Mouse (Mus musculus) kidney, adult 2 months (tissue): ENCODE results near the gene C1qtnf5. TPM values are rescaled to one million over a fixed set of nuclear protein-coding genes. Genes with fewer than 3 reads are reported as not detected.

ENCODE experiments used
- DNase-seq: peaks from one replicate; pipeline ENCODE4 v3.0.0; 2021
- H3K27ac ChIP-seq: fragments of 200-500 bp; 2 replicates; pipeline ENCODE4 v1.5.1; 2012; ENCODE audit warnings: low read depth, low read length, control low read depth, inconsistent platforms; ENCODE audit not compliant: insufficient read depth
- H3K27me3 ChIP-seq: fragments of 200-500 bp; replicated peaks from 2 replicates; pipeline ENCODE4 v1.6.1; 2012; ENCODE audit warnings: mild to moderate bottlenecking, moderate library complexity, low read length, inconsistent platforms; ENCODE audit not compliant: control insufficient read depth, insufficient read depth
- H3K36me3 ChIP-seq: fragments of 200-500 bp; 2 replicates; pipeline ENCODE4 v1.6.1; 2012; ENCODE audit warnings: mild to moderate bottlenecking, moderate library complexity, low read length, inconsistent platforms; ENCODE audit not compliant: control insufficient read depth, insufficient read depth
- H3K4me1 ChIP-seq: fragments of 200-500 bp; 2 replicates; pipeline ENCODE4 v1.6.1; 2011; ENCODE audit warnings: low read length; ENCODE audit not compliant: control insufficient read depth, insufficient read depth
- H3K4me3 ChIP-seq: fragments of 200-500 bp; 2 replicates; pipeline ENCODE4 v1.5.1; 2011; ENCODE audit warnings: mild to moderate bottlenecking, low read depth, low read length, control low read depth; ENCODE audit not compliant: insufficient read depth
- CTCF ChIP-seq: fragments of 200-500 bp; conservative IDR thresholded peaks from 2 replicates; pipeline ENCODE4 v1.5.1; 2011; ENCODE audit warnings: low read depth, mild to moderate bottlenecking, control low read depth, low read length, moderate library complexity, mixed read lengths; ENCODE audit not compliant: insufficient read depth, insufficient read length
- POLR2A ChIP-seq: fragments of 200-500 bp; IDR thresholded peaks from one replicate; pipeline ENCODE4 v1.6.1; 2011; ENCODE audit warnings: low read depth, low read length, control low read depth
- WGBS: fragments of 180-500 bp; shearing (Covaris S2); methylation state at CpG from one replicate; pipeline ENCODE4 v1.1.7; 2018; 5-methylcytosine and 5-hydroxymethylcytosine counted together
- polyA plus RNA-seq: library from polyadenylated mRNA; depleted of rRNA; stranded (reverse); fragments of >200 nt; gene quantifications from 2 replicates; pipeline ENCODE4 v1.2.3, GENCODE M21; 2012

The C1qtnf5 gene
- polyA plus RNA-seq, 1 experiment = 16.8 TPM

DNA sequence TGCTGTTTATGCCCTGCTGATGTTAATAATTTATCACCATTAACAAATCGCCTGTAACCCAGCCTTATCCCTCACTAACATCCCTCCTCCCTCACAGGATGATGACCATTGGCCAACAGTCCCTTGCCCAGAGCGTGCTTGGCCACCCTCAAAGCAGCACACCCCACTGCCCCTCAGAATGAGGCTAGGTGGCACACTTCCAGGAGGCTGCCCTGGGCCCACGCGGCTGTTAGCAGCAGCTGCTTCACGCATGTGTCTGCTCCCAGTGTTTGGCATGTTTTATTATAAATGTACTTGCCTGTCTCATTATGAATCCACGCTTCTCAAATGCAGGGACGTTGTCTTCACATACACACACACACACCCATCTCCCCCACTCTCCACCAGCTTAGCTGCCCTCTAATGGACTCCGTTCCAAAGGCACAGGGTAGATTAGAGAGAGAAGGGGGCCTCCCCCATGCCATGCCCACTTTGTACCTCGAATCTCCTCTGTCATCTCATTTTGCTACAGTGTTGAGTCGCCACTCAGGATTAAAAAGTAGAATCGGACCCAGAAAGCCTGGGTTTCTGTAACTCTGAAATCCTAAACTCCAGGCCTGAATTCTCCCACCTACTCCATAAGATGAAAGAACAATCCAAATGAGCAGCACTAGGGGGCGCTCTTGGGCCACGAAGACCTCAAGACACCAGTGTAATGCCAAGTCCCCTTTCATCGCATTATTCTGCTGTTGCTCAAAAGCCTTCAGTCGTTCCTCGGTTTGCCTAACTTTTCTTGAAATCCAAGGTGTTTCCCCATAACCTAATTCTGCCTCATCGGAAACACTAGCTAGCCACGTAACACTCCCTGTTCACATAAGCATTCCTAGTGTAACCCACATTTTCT is 18.7 kb downstream of the C1qtnf5 start:
- 12% methylated on average over 18 of the region's 18 CpGs for WGBS
- H3K4me1 ChIP-seq = peaks cover 16% of the 10 kb centered on the region; the same call in 1 of the 2 replicates
- DNase-seq = peak; percentile 94
- H3K27me3 ChIP-seq = no peaks in the 10 kb centered on the region
- H3K36me3 ChIP-seq = no peaks in the 10 kb centered on the region
- peak overlapping the region; percentile 11; the same call in 1 of the 2 replicates for H3K27ac ChIP-seq
- H3K4me3 ChIP-seq = no peak overlapping the region
- TF ChIP-seq POLR2A (no peak), CTCF (peak; percentile 92)

DNA sequence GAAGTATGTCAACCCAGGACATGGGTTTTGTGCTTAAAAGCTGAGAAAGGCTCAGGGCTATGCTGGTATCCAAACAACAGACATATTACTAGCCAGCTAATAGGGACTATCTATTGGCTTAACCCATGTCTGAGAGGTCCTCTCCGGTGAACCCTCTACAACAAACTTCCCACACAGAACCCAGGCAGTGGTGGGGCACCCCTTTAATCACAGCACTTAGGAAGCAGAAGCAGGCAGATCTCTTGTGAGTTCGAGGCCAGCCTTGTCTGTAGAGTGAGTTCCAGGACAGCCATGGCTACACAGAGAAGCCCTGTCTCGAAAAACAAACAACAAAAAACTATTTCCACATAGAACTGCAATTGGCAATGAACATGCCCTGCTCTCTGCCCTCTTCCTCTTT is 19.7 kb downstream of the C1qtnf5 start:
- DNase-seq = no peak
- WGBS = 74% methylated on average over 3 of the region's 3 CpGs
- no peak for TF ChIP-seq CTCF
- TF ChIP-seq POLR2A = no peak
- Histone ChIP-seq H3K27ac (peak overlapping the region; percentile 26; the same call in 1 of the 2 replicates), H3K36me3 (no peaks in the 10 kb centered on the region), H3K4me3 (no peak overlapping the region), H3K27me3 (no peaks in the 10 kb centered on the region), H3K4me1 (peaks cover 16% of the 10 kb centered on the region; the same call in 1 of the 2 replicates)

DNA sequence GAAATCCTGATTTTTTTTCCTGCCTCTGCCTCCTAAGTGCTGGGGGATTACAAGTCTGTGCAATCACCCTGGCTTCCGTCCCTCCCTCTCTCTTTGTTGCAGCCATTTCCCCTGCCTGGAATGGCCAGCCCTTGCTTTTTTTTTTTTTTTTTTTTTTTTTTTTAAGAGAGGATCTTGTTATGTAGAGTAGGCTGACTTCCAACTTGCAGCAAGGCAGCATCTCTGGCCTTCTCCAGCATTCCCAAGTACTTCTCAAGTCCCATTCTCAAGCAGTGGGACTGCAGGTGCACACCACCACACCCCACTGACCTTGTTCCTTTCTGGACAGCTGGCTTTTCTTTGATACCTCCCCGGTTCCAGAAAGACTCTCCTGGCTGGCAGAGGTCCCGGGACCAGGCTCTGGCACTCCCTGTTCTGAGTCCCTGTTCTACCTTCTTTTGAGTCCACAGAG is 20.3 kb downstream of the C1qtnf5 start:
- no peak for TF ChIP-seq CTCF
- no peak for TF ChIP-seq POLR2A
- Histone ChIP-seq H3K4me3 (no peak overlapping the region), H3K4me1 (peaks cover 16% of the 10 kb centered on the region; the same call in 1 of the 2 replicates), H3K27me3 (no peaks in the 10 kb centered on the region), H3K27ac (no peak overlapping the region), H3K36me3 (no peaks in the 10 kb centered on the region)
- 30% methylated on average over 3 of the region's 3 CpGs for WGBS
- peak; percentile 88 for DNase-seq

DNA sequence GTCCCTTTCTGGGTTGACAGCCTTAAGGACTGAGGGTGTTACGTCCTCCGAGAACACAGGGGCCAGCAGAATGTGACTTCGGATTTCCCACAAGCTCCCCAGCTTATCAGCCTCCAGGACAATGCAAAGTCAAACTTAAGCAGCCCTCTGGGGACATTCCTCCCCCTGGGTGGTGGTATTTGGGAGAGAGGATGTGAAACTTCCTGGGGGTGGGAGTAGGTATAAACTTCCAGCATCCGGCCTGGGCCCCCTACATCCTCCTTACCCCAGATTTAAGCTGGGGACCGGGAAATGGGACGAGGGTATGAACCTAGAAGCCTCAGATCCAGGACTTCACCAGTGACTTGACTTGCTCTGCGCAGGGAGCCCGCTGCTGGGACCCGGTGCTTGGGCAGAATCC is 22.6 kb downstream of the C1qtnf5 start:
- TF ChIP-seq CTCF (no peak), POLR2A (no peak)
- Histone ChIP-seq H3K36me3 (no peaks in the 10 kb centered on the region), H3K27me3 (no peaks in the 10 kb centered on the region), H3K4me3 (peak overlapping the region; percentile 29), H3K4me1 (peaks cover 23% of the 10 kb centered on the region; the same call in 1 of the 2 replicates), H3K27ac (peak overlapping the region; percentile 82)
- WGBS = 37% methylated on average over 9 of the region's 9 CpGs
- DNase-seq = no peak

DNA sequence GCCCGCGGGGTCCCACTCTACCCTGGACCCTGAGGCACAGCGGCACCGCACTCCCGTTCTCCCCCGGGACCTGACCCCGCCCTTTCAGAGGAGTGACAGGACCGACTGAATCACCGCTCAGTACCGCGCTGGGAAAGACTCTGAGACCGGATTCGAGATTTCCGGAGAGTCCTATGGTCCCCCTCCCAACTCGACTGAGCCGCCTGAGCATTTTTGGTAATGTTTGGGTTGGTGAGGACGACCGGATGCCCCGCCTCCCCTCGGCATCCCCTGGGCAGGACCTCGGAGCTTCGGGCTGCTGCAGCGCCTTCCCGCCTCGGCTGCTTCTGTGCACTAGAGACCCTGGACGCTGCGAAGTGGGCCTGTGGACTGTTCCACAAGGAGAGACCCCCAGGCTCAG is 23.0 kb downstream of the C1qtnf5 start:
- 3% methylated on average over 27 of the region's 27 CpGs for WGBS
- Histone ChIP-seq H3K27me3 (no peaks in the 10 kb centered on the region), H3K27ac (peak overlapping the region; percentile 91), H3K36me3 (no peaks in the 10 kb centered on the region), H3K4me1 (peaks cover 22% of the 10 kb centered on the region; the same call in 1 of the 2 replicates), H3K4me3 (peak overlapping the region; percentile 29)
- TF ChIP-seq POLR2A (peak; percentile 38), CTCF (no peak)
- DNase-seq = peak; percentile 93

DNA sequence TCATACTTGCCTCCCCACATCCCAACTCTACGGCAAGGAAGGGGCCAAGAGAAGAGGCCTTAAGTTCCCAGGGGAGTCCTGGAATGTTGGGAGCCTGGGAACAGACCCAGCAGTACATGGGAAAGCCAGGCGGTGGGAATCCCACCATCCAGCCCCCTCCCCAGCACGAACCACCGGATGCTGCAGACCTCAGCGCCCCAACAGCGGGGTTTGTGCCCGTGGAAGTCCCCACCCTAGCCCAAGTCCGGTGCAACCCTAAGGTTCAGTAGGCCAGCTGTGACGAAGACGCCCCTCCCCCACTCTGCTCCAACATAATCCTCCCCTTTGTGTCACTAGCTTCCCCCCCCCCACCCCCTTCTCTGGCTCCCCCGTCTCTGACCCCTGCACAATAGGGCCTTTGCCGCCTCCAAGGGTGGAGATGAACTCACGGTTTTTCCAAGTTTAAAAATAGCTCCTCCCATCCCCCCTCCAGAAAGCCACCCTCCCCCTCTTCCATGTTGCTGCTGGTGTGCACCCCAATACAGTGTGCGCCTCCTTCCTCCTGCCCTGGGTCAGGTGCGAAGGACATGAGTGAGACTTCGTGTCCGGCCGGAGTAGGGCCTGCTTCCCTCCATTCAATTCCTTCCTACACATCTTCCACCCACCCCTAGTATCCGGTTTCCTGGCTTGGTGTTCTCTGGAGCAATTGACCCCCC is 23.7 kb downstream of the C1qtnf5 start:
- Histone ChIP-seq H3K27ac (peak overlapping the region; percentile 91), H3K4me1 (peaks cover 23% of the 10 kb centered on the region; the same call in 1 of the 2 replicates), H3K27me3 (no peaks in the 10 kb centered on the region), H3K36me3 (no peaks in the 10 kb centered on the region), H3K4me3 (peak overlapping the region; percentile 29; the same call in 1 of the 2 replicates)
- peak; percentile 55 for DNase-seq
- WGBS = 39% methylated on average over 19 of the region's 19 CpGs
- TF ChIP-seq POLR2A (no peak), CTCF (no peak)

DNA sequence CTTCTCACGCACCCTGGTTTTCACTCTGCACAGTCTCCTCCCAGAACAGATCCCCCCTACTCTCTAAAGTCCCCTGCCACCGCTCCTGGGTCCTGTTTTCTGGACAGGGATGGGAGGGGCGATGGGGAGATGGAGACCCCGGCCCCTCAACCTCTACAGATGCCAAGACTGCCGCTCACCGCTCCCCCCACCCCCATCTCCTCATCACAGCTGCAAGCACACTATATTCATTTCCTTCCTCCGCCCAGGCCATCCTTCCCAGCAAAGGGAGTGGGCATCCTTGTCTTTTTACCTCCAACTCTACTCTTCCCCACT is 24.2 kb downstream of the C1qtnf5 start:
- Histone ChIP-seq H3K4me3 (no peak overlapping the region), H3K4me1 (peaks cover 20% of the 10 kb centered on the region; the same call in 1 of the 2 replicates), H3K36me3 (no peaks in the 10 kb centered on the region), H3K27ac (peak overlapping the region; percentile 15), H3K27me3 (no peaks in the 10 kb centered on the region)
- 47% methylated on average over 7 of the region's 7 CpGs for WGBS
- no peak for DNase-seq
- TF ChIP-seq POLR2A (no peak), CTCF (no peak)
